Mouse (Mus musculus) T-cell, adult 2 months (primary cell): ENCODE data around the gene Pi4k2a.

Source experiments
- DNase-seq: peaks from one replicate; pipeline ENCODE4 v3.0.0; 2022; ENCODE audit warnings: low spot score

The Pi4k2a gene

GRCm38 (mm10) chr19:42164188-42164587, 73.9 kb downstream of the Pi4k2a start:
- DNase-seq: no peak

DNA sequence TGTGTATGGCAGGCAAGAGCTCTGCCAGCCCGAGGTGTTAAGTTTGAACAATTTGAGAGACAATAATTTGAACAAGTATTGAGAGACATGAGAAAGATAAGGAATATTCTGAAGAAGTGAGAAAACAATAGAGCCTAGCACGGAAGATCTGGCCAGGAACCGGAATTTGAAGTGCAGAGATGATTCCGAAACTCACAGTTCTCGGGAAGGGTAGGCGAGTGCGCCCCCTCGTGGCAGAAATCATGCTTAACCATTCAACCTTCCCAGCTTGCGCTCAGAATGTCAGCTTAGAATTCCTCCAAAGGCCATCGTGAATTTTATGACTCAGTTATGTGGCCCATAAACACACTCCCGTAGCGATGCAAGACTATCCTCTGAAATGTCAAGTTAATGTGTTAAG, 75.9 kb downstream of the Pi4k2a start:
- DNase-seq: peak; percentile 74

- no peak for DNase-seq
Measured at GRCm38 (mm10) chr19:42166766-42167165, 76.5 kb downstream of the Pi4k2a start.

- DNase-seq: no peak
Measured at GRCm38 (mm10) chr19:42167489-42167888, 77.2 kb downstream of the Pi4k2a start.

DNA sequence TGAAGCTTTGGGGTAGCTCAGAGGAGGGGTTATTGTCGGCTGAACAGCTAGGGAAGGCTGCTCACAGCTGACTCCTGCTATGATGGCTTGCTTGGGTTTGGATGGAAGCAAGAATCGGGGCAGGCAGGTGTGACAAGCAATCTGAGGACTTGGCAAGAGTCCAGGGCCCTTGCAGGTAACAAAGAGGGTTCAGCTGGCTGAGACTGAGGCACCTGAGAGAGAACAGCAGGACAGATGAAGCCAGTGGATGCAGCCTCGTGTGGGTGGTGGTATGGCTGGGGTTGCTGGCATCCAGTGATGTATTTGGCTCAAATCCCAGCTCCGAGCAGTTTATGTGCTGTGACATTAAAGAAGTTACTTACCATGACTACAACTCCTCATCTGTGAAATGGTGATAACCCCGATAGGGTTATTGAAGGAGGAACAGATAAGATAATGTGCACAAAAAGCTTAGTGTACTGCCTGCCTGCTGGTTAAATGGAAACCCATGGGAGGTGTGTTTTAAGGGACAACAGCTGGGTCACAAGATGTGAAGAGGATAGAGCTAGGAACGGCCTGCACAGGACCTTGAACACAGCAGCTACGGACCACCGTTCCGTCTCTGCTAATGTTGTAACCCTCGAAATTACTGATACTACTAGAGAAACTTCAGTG, 79.2 kb downstream of the Pi4k2a start:
- no peak for DNase-seq

- peak; percentile 95 for DNase-seq
Measured at GRCm38 (mm10) chr19:42170025-42170969, 80.0 kb downstream of the Pi4k2a start.
